Mouse (Mus musculus) ES-Bruce4 (cell line): ENCODE measurements at regions not wholly inside any gene's neighbourhood (a gene's known extent, or its start where the extent isn't known, plus 50 kb on each side); places are given as distances from the start of the nearest gene placed in this dataset.

Experiments used
- CTCF ChIP-seq: IDR thresholded peaks from one replicate; pipeline ENCODE4 v1.8.1; 2011; ENCODE audit warnings: low read depth, low read length
- POLR2A ChIP-seq: IDR thresholded peaks from one replicate; pipeline ENCODE4 v1.8.1; 2011; ENCODE audit warnings: low read length; ENCODE audit not compliant: insufficient read depth

DNA sequence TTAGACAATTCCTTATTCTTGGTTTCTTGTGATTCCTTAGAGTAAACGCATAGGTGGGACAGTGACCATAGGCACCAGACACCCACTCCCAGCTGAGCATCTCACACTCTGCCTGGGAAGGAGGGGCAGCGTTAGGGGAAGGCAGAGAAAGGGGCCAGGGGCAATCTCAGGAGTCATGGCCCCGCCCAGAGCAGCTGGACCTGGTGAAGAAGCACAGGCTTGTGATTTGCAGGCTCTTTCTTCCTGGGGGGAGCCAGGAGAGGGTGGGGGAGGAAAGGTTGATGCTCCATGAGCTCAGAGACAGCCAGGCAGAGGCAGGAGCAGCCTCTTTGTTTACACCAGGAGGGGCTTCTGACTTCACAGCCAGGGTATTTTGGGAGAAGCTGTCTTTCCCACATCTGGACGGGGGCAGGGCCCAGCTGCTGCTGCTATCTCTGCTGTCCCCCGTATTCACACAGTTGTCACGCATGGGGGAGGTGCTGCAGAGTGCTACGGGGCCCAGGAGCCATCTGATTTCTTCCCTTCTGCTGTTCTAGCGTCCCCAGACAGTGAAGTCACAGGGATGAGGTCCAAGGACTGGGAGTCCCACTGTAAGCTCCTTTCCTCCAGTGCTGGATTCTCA is 157.2 kb downstream of the Mn1 start:
- TF ChIP-seq POLR2A (no peak), CTCF (no peak)
